Mouse (Mus musculus): ENCODE measurements at regions not wholly inside any gene's neighbourhood (a gene's known extent, or its start where the extent isn't known, plus 50 kb on each side); places are given as distances from the start of the nearest gene placed in this dataset.

GRCm38 (mm10) chr17:45341573-45341972 lies 92.0 kb downstream of the Cdc5l start:
- no peaks in the 10 kb centered on the region for H3K4me1 ChIP-seq (ENCODE audit: control insufficient read depth, low read depth, low read length)
- no peak overlapping the region for H3K9ac ChIP-seq (ENCODE audit: low read depth, low read length)
- H3K27me3 ChIP-seq (ENCODE audit: control insufficient read depth, insufficient read depth, low read depth, low read length) = no peaks in the 10 kb centered on the region
- H3K9me3 ChIP-seq (replicated peaks; ENCODE audit: control insufficient read depth, low read length) = no peaks in the 10 kb centered on the region
- ATAC-seq (ENCODE audit: low read depth) = no peak
- H3K36me3 ChIP-seq (ENCODE audit: control insufficient read depth, insufficient read depth) = no peaks in the 10 kb centered on the region
- WGBS (ENCODE audit: insufficient replicate concordance) = 63% methylated on average over 6 of the region's 6 CpGs
- no peak overlapping the region for H3K4me2 ChIP-seq (ENCODE audit: low read depth, low read length)
- H3K27ac ChIP-seq (ENCODE audit: low read length) = no peak overlapping the region
- H3K4me3 ChIP-seq (ENCODE audit: low read depth, low read length) = no peak overlapping the region

- no peaks in the 10 kb centered on the region for H3K27me3 ChIP-seq (ENCODE audit: control insufficient read depth, insufficient read depth, low read depth, low read length)
- H3K4me3 ChIP-seq (ENCODE audit: low read depth, low read length) = no peak overlapping the region
- ATAC-seq (ENCODE audit: low read depth) = no peak
- H3K27ac ChIP-seq (ENCODE audit: low read length) = no peak overlapping the region
- H3K4me2 ChIP-seq (ENCODE audit: low read depth, low read length) = no peak overlapping the region
- no peak overlapping the region for H3K9ac ChIP-seq (ENCODE audit: low read depth, low read length)
- H3K36me3 ChIP-seq (ENCODE audit: control insufficient read depth, insufficient read depth) = no peaks in the 10 kb centered on the region
- no peaks in the 10 kb centered on the region for H3K9me3 ChIP-seq (replicated peaks; ENCODE audit: control insufficient read depth, low read length)
- no peaks in the 10 kb centered on the region for H3K4me1 ChIP-seq (ENCODE audit: control insufficient read depth, low read depth, low read length)
- 61% methylated on average over 4 of the region's 4 CpGs for WGBS (ENCODE audit: insufficient replicate concordance)
Measured at GRCm38 (mm10) chr17:45340851-45341250, 92.7 kb downstream of the Cdc5l start.

- Histone ChIP-seq H3K4me2 (ENCODE audit: low read depth, low read length) (no peak overlapping the region), H3K9ac (ENCODE audit: low read depth, low read length) (no peak overlapping the region), H3K27me3 (ENCODE audit: control insufficient read depth, insufficient read depth, low read depth, low read length) (no peaks in the 10 kb centered on the region), H3K27ac (ENCODE audit: low read length) (no peak overlapping the region), H3K4me3 (ENCODE audit: low read depth, low read length) (no peak overlapping the region), H3K4me1 (ENCODE audit: control insufficient read depth, low read depth, low read length) (no peaks in the 10 kb centered on the region), H3K9me3 (replicated peaks; ENCODE audit: control insufficient read depth, low read length) (no peaks in the 10 kb centered on the region), H3K36me3 (ENCODE audit: control insufficient read depth, insufficient read depth) (no peaks in the 10 kb centered on the region)
- 64% methylated on average over 11 of the region's 11 CpGs for WGBS (ENCODE audit: insufficient replicate concordance)
- no peak for ATAC-seq (ENCODE audit: low read depth)
Measured at GRCm38 (mm10) chr17:45339226-45339625, 94.3 kb downstream of the Cdc5l start.

GRCm38 (mm10) chr17:45338086-45338485 lies 95.5 kb downstream of the Cdc5l start:
- Histone ChIP-seq H3K4me2 (ENCODE audit: low read depth, low read length) (no peak overlapping the region), H3K36me3 (ENCODE audit: control insufficient read depth, insufficient read depth) (no peaks in the 10 kb centered on the region), H3K9me3 (replicated peaks; ENCODE audit: control insufficient read depth, low read length) (no peaks in the 10 kb centered on the region), H3K27me3 (ENCODE audit: control insufficient read depth, insufficient read depth, low read depth, low read length) (no peaks in the 10 kb centered on the region), H3K4me1 (ENCODE audit: control insufficient read depth, low read depth, low read length) (no peaks in the 10 kb centered on the region), H3K9ac (ENCODE audit: low read depth, low read length) (no peak overlapping the region), H3K4me3 (ENCODE audit: low read depth, low read length) (no peak overlapping the region), H3K27ac (ENCODE audit: low read length) (no peak overlapping the region)
- no peak for ATAC-seq (ENCODE audit: low read depth)
- WGBS (ENCODE audit: insufficient replicate concordance) = 49% methylated on average over 4 of the region's 4 CpGs

- H3K36me3 ChIP-seq (ENCODE audit: control insufficient read depth, insufficient read depth) = no peaks in the 10 kb centered on the region
- H3K9me3 ChIP-seq (replicated peaks; ENCODE audit: control insufficient read depth, low read length) = no peaks in the 10 kb centered on the region
- no peaks in the 10 kb centered on the region for H3K27me3 ChIP-seq (ENCODE audit: control insufficient read depth, insufficient read depth, low read depth, low read length)
- H3K27ac ChIP-seq (ENCODE audit: low read length) = no peak overlapping the region
- WGBS (ENCODE audit: insufficient replicate concordance) = 67% methylated on average over 9 of the region's 9 CpGs
- H3K4me2 ChIP-seq (ENCODE audit: low read depth, low read length) = no peak overlapping the region
- ATAC-seq (ENCODE audit: low read depth) = no peak
- H3K9ac ChIP-seq (ENCODE audit: low read depth, low read length) = no peak overlapping the region
- no peaks in the 10 kb centered on the region for H3K4me1 ChIP-seq (ENCODE audit: control insufficient read depth, low read depth, low read length)
- no peak overlapping the region for H3K4me3 ChIP-seq (ENCODE audit: low read depth, low read length)
Measured at GRCm38 (mm10) chr17:45335586-45336151, 97.9 kb downstream of the Cdc5l start.

GRCm38 (mm10) chr17:45334732-45335381 lies 98.7 kb downstream of the Cdc5l start:
- no peaks in the 10 kb centered on the region for H3K4me1 ChIP-seq (ENCODE audit: control insufficient read depth, low read depth, low read length)
- no peak overlapping the region for H3K27ac ChIP-seq (ENCODE audit: low read length)
- WGBS (ENCODE audit: insufficient replicate concordance) = 40% methylated on average over 13 of the region's 13 CpGs
- H3K4me3 ChIP-seq (ENCODE audit: low read depth, low read length) = no peak overlapping the region
- H3K9ac ChIP-seq (ENCODE audit: low read depth, low read length) = no peak overlapping the region
- ATAC-seq (ENCODE audit: low read depth) = no peak
- H3K4me2 ChIP-seq (ENCODE audit: low read depth, low read length) = no peak overlapping the region
- no peaks in the 10 kb centered on the region for H3K9me3 ChIP-seq (replicated peaks; ENCODE audit: control insufficient read depth, low read length)
- no peaks in the 10 kb centered on the region for H3K36me3 ChIP-seq (ENCODE audit: control insufficient read depth, insufficient read depth)
- H3K27me3 ChIP-seq (ENCODE audit: control insufficient read depth, insufficient read depth, low read depth, low read length) = no peaks in the 10 kb centered on the region

GRCm38 (mm10) chr17:45332321-45332720 lies 101.2 kb downstream of the Cdc5l start:
- H3K4me1 ChIP-seq (ENCODE audit: control insufficient read depth, low read depth, low read length) = no peaks in the 10 kb centered on the region
- no peak overlapping the region for H3K27ac ChIP-seq (ENCODE audit: low read length)
- H3K4me3 ChIP-seq (ENCODE audit: low read depth, low read length) = no peak overlapping the region
- no peaks in the 10 kb centered on the region for H3K36me3 ChIP-seq (ENCODE audit: control insufficient read depth, insufficient read depth)
- no peaks in the 10 kb centered on the region for H3K27me3 ChIP-seq (ENCODE audit: control insufficient read depth, insufficient read depth, low read depth, low read length)
- no peak overlapping the region for H3K9ac ChIP-seq (ENCODE audit: low read depth, low read length)
- H3K9me3 ChIP-seq (replicated peaks; ENCODE audit: control insufficient read depth, low read length) = no peaks in the 10 kb centered on the region
- no peak overlapping the region for H3K4me2 ChIP-seq (ENCODE audit: low read depth, low read length)
- ATAC-seq (ENCODE audit: low read depth) = no peak
- 63% methylated on average over 12 of the region's 12 CpGs for WGBS (ENCODE audit: insufficient replicate concordance)

GRCm38 (mm10) chr17:45329241-45329640 lies 104.3 kb downstream of the Cdc5l start:
- Histone ChIP-seq H3K27me3 (ENCODE audit: control insufficient read depth, insufficient read depth, low read depth, low read length) (no peaks in the 10 kb centered on the region), H3K27ac (ENCODE audit: low read length) (no peak overlapping the region), H3K4me1 (ENCODE audit: control insufficient read depth, low read depth, low read length) (no peaks in the 10 kb centered on the region), H3K36me3 (ENCODE audit: control insufficient read depth, insufficient read depth) (no peaks in the 10 kb centered on the region), H3K4me3 (ENCODE audit: low read depth, low read length) (no peak overlapping the region), H3K4me2 (ENCODE audit: low read depth, low read length) (no peak overlapping the region), H3K9me3 (replicated peaks; ENCODE audit: control insufficient read depth, low read length) (no peaks in the 10 kb centered on the region), H3K9ac (ENCODE audit: low read depth, low read length) (no peak overlapping the region)
- WGBS (ENCODE audit: insufficient replicate concordance) = 63% methylated on average over 9 of the region's 9 CpGs
- ATAC-seq (ENCODE audit: low read depth) = no peak

GRCm38 (mm10) chr17:45326726-45327125 lies 106.8 kb downstream of the Cdc5l start:
- H3K4me2 ChIP-seq (ENCODE audit: low read depth, low read length) = no peak overlapping the region

More at GRCm38 (mm10) chr17:45326726-45327125, 106.8 kb downstream of the Cdc5l start:
- Histone ChIP-seq H3K27ac (ENCODE audit: low read length) (no peak overlapping the region), H3K9me3 (replicated peaks; ENCODE audit: control insufficient read depth, low read length) (no peaks in the 10 kb centered on the region), H3K4me1 (ENCODE audit: control insufficient read depth, low read depth, low read length) (no peaks in the 10 kb centered on the region), H3K27me3 (ENCODE audit: control insufficient read depth, insufficient read depth, low read depth, low read length) (no peaks in the 10 kb centered on the region), H3K9ac (ENCODE audit: low read depth, low read length) (no peak overlapping the region), H3K4me3 (ENCODE audit: low read depth, low read length) (no peak overlapping the region), H3K36me3 (ENCODE audit: control insufficient read depth, insufficient read depth) (no peaks in the 10 kb centered on the region)
- no peak for ATAC-seq (ENCODE audit: low read depth)
- WGBS (ENCODE audit: insufficient replicate concordance) = 70% methylated on average over 10 of the region's 10 CpGs
